Mouse (Mus musculus) midbrain, embryonic 10.5 days (tissue): ENCODE measurements around the gene Gm21885. TPM values are rescaled to one million over a fixed set of nuclear protein-coding genes. Genes with fewer than 3 reads are reported as not detected.
A peak's percentile ranks its signal among the peaks of the same experiment; 100 is the strongest.

Experiments used
- DNase-seq: peaks from one replicate; pipeline ENCODE4 v3.0.0-alpha.2; 2017; ENCODE audit warnings: low spot score
- H3K27ac ChIP-seq: fragments of 300-500 bp; sonication (generic); replicated peaks from 2 replicates; pipeline ENCODE4 v1.5.1; 2016; ENCODE audit warnings: mild to moderate bottlenecking
- H3K27me3 ChIP-seq: fragments of 300-500 bp; sonication (generic); 2 replicates; pipeline ENCODE4 v1.6.1; 2016; ENCODE audit warnings: low read depth, mild to moderate bottlenecking; ENCODE audit not compliant: poor library complexity, severe bottlenecking
- H3K36me3 ChIP-seq: fragments of 300-500 bp; sonication (generic); 2 replicates; pipeline ENCODE4 v1.6.1; 2016; ENCODE audit warnings: mild to moderate bottlenecking, moderate library complexity
- H3K4me1 ChIP-seq: fragments of 300-500 bp; sonication (generic); 2 replicates; pipeline ENCODE4 v1.6.1; 2016
- H3K4me3 ChIP-seq: fragments of 300-500 bp; sonication (generic); 2 replicates; pipeline ENCODE4 v1.5.1; 2016; ENCODE audit warnings: mild to moderate bottlenecking, moderate library complexity
- H3K9me3 ChIP-seq: fragments of 300-500 bp; sonication (generic); replicated peaks from 2 replicates; pipeline ENCODE4 v1.6.1; 2016; ENCODE audit warnings: mild to moderate bottlenecking
- WGBS: fragments of 180-500 bp; shearing (Covaris S2); methylation state at CpG from one replicate; pipeline ENCODE4 v1.1.7; 2016; 5-methylcytosine and 5-hydroxymethylcytosine counted together
- polyA plus RNA-seq: library from polyadenylated mRNA; unstranded; fragments of >200 nt; fragmentation: Nextera tagmentation; extraction: Ambion mirVana; gene quantifications from 2 replicates; pipeline ENCODE4 v1.2.1, GENCODE M21; 2016

Gene Gm21885
- polyA plus RNA-seq, 1 experiment from 2014 or later: not detected

- peak overlapping the region; percentile 98 for H3K27ac ChIP-seq
- no peaks in the 10 kb centered on the region for H3K27me3 ChIP-seq
- H3K4me1 ChIP-seq: peaks cover 60% of the 10 kb centered on the region
- peak overlapping the region; percentile 81 for H3K4me3 ChIP-seq
- no peaks in the 10 kb centered on the region for H3K36me3 ChIP-seq
- H3K9me3 ChIP-seq: no peaks in the 10 kb centered on the region
- 2% methylated on average over 10 of the region's 10 CpGs for WGBS
- peak; percentile 48 for DNase-seq
Measured at GRCm38 (mm10) chr11:94326961-94327411, 45.3 kb downstream of the Gm21885 start.

- H3K36me3 ChIP-seq: no peaks in the 10 kb centered on the region
- peak within 1 kb of the TSS; percentile 81 for H3K4me3 ChIP-seq
- DNase-seq: peak; percentile 94
- peak within 1 kb of the TSS; percentile 98 for H3K27ac ChIP-seq
- H3K27me3 ChIP-seq: no peaks in the 10 kb centered on the region
- H3K4me1 ChIP-seq: peaks cover 52% of the 10 kb centered on the region
- 1% methylated on average over 74 of the region's 78 CpGs for WGBS
- H3K9me3 ChIP-seq: no peaks in the 10 kb centered on the region
Measured at GRCm38 (mm10) chr11:94327693-94328643, 46.3 kb downstream of the Gm21885 start, which contains the start of gene Ankrd40. TSS of gene Ankrd40 (plus strand) at chr11:94328001.

GRCm38 (mm10) chr11:94328644-94329025, 47.0 kb downstream of the Gm21885 start:
- H3K4me1 ChIP-seq: peaks cover 47% of the 10 kb centered on the region
- DNase-seq: no peak
- no peaks in the 10 kb centered on the region for H3K9me3 ChIP-seq
- peak overlapping the region; percentile 98 for H3K27ac ChIP-seq
- WGBS: 4% methylated on average over 10 of the region's 10 CpGs
- no peaks in the 10 kb centered on the region for H3K27me3 ChIP-seq
- H3K4me3 ChIP-seq: peak overlapping the region; percentile 81
- 0 out of 2 replicates have a peak, but pooled peaks cover 2% of the 10 kb centered on the region for H3K36me3 ChIP-seq

- DNase-seq: no peak
- H3K27ac ChIP-seq: no peak overlapping the region
- H3K27me3 ChIP-seq: no peaks in the 10 kb centered on the region
- 53% methylated on average over 4 of the region's 4 CpGs for WGBS
- H3K4me3 ChIP-seq: peak overlapping the region; percentile 14; the same call in 1 of the 2 replicates
- no peaks in the 10 kb centered on the region for H3K9me3 ChIP-seq
- H3K36me3 ChIP-seq: peaks cover 8% of the 10 kb centered on the region
- H3K4me1 ChIP-seq: peaks cover 47% of the 10 kb centered on the region
Measured at GRCm38 (mm10) chr11:94329270-94329891, 47.7 kb downstream of the Gm21885 start.

GRCm38 (mm10) chr11:94330211-94330610, 48.5 kb downstream of the Gm21885 start:
- Histone ChIP-seq H3K36me3 (peaks cover 16% of the 10 kb centered on the region), H3K4me1 (peaks cover 47% of the 10 kb centered on the region), H3K9me3 (no peaks in the 10 kb centered on the region), H3K27ac (no peak overlapping the region), H3K27me3 (no peaks in the 10 kb centered on the region), H3K4me3 (no peak overlapping the region)
- 92% methylated on average over 3 of the region's 3 CpGs for WGBS
- no peak for DNase-seq

- 92% methylated on average over 6 of the region's 6 CpGs for WGBS
- H3K9me3 ChIP-seq: no peaks in the 10 kb centered on the region
- H3K27me3 ChIP-seq: no peaks in the 10 kb centered on the region
Measured at GRCm38 (mm10) chr11:94332726-94333125, 51.1 kb downstream of the Gm21885 start.

GRCm38 (mm10) chr11:94334386-94334968, 52.8 kb downstream of the Gm21885 start:
- no peak for DNase-seq
- WGBS: 95% methylated on average over 8 of the region's 8 CpGs
- Histone ChIP-seq H3K36me3 (peaks cover 55% of the 10 kb centered on the region), H3K27ac (no peak overlapping the region), H3K4me3 (no peak overlapping the region), H3K9me3 (no peaks in the 10 kb centered on the region), H3K4me1 (peaks cover 21% of the 10 kb centered on the region), H3K27me3 (no peaks in the 10 kb centered on the region)

More at GRCm38 (mm10) chr11:94332726-94333125, 51.1 kb downstream of the Gm21885 start:
- H3K27ac ChIP-seq: no peak overlapping the region
- H3K4me3 ChIP-seq: no peak overlapping the region
- no peak for DNase-seq
- H3K36me3 ChIP-seq: peaks cover 38% of the 10 kb centered on the region
- peaks cover 35% of the 10 kb centered on the region for H3K4me1 ChIP-seq

Other genes starting within 250 kb of the Gm21885 start
- gene Tob1, start 70.4 kb upstream of the Gm21885 start, polyA plus RNA-seq: 18.4 and 21.6 TPM in 2 replicates
- gene Wfikkn2, start 35.9 kb upstream of the Gm21885 start, polyA plus RNA-seq: 0.27 and 0.99 TPM in 2 replicates
- 105 and 109 TPM in 2 replicates for gene Luc7l3, start 40.1 kb downstream of the Gm21885 start, polyA plus RNA-seq
- gene Ankrd40, start 46.1 kb downstream of the Gm21885 start, polyA plus RNA-seq: 11.1 and 12.9 TPM in 2 replicates
- gene Abcc3, start 111.1 kb downstream of the Gm21885 start, polyA plus RNA-seq: 0.37 and 0.42 TPM in 2 replicates
- 8.1 and 9.1 TPM in 2 replicates for gene Cacna1g, start 192.3 kb downstream of the Gm21885 start, polyA plus RNA-seq
- gene Spata20, start 204.3 kb downstream of the Gm21885 start, polyA plus RNA-seq: 0.12 TPM in 1 of 2 replicates, not detected in the other
- 0.57 and 0.80 TPM in 2 replicates for gene Epn3, start 218.1 kb downstream of the Gm21885 start, polyA plus RNA-seq
- gene Mycbpap, start 239.9 kb downstream of the Gm21885 start, polyA plus RNA-seq: 2.7 and 2.9 TPM in 2 replicates